Mouse (Mus musculus): Measurements from ENCODE around the gene Dnm3. TPM values are rescaled to one million over a fixed set of nuclear protein-coding genes. Genes with fewer than 3 reads are reported as not detected.

The Dnm3 gene
- polyA plus RNA-seq, 1 experiment = 54.3 TPM

DNA sequence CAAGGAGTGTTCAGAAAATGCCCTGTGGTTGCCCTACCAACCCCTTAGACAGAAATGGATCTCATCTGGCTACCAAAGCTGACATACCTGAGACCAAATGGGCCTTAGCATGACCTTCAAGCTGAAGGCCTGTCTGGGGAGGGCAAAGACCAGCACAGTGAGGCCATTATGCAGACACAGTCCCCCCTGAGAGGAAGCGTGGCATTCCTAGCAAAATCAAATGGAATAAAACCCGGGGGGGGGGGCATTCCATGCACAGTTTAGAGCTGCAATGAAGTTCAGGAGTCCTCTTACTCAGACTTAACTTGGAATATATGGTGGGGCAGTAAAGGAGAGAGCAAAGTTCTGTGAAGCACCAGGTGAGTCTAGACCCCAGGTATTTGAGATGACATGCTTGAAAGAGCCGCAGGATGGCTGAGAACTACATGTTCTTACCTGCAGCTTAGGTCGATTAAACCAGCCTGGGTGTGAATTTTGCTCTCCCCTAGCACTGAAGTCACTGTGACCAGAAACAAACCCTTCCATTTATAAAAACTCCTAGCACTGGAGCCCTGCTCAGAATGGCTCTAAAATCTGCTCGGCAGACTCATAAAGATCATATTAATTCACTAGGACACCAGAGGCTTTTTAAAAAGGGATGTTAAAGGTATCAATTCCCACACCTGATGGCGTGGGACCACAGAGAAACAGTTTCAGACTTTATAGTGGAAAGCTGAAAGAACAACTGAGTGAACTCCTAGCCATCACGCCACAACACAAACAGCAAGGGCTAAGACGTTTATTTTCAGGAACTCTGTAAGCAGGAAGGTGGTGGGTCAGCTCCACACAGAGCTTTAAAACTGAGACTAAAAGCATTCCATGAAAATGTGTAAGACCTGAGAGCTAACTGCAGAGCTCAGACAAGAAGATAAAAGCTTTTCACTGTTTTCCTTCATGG is 350.7 kb downstream of the Dnm3 start:
- Histone ChIP-seq H3K27ac (ENCODE audit: insufficient read depth, low read length) (no peak overlapping the region), H3K4me1 (ENCODE audit: control insufficient read depth, insufficient read depth, low read length) (no peaks in the 10 kb centered on the region), H3K4me3 (ENCODE audit: insufficient read depth, low read length) (no peak overlapping the region)
- TF ChIP-seq POLR2A (IDR thresholded peaks at IDR 0.05; ENCODE audit: extremely low read depth, insufficient read depth, low read length) (no peak), CTCF (IDR thresholded peaks at IDR 0.05; ENCODE audit: extremely low read depth, insufficient read depth, low read length) (no peak)

DNA sequence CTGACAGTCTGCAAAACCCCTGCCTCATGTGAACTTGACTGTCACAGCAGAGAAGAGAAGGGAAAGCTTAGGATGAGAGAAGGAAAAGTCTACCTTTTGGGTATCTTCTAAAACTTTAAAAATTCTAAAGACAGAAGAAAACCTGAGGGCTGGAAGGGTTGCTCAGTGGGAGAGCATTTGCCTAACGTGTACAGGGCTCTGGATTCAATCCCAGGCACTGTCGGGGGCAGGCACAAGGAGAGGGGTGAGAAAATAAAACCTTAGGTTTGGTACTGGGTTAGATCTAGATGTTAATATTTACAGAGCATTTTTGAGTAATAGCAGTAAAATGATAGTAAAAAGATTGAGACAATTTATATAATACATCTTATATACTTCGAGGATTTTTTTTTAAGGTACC is 353.4 kb downstream of the Dnm3 start:
- no peak for TF ChIP-seq CTCF (IDR thresholded peaks at IDR 0.05; ENCODE audit: extremely low read depth, insufficient read depth, low read length)
- no peak for TF ChIP-seq POLR2A (IDR thresholded peaks at IDR 0.05; ENCODE audit: extremely low read depth, insufficient read depth, low read length)
- no peak overlapping the region for H3K27ac ChIP-seq (ENCODE audit: insufficient read depth, low read length)

GRCm38 (mm10) chr1:162121441-162122200 is 356.2 kb downstream of the Dnm3 start:
- H3K27ac ChIP-seq (ENCODE audit: insufficient read depth, low read length) = no peak overlapping the region
- no peak overlapping the region for H3K4me3 ChIP-seq (ENCODE audit: insufficient read depth, low read length)
- no peaks in the 10 kb centered on the region for H3K4me1 ChIP-seq (ENCODE audit: control insufficient read depth, insufficient read depth, low read length)
- no peak for TF ChIP-seq POLR2A (IDR thresholded peaks at IDR 0.05; ENCODE audit: extremely low read depth, insufficient read depth, low read length)

More for the DNA sequence above, 353.4 kb downstream of the Dnm3 start:
- Histone ChIP-seq H3K4me3 (ENCODE audit: insufficient read depth, low read length) (no peak overlapping the region), H3K4me1 (ENCODE audit: control insufficient read depth, insufficient read depth, low read length) (no peaks in the 10 kb centered on the region)

- Histone ChIP-seq H3K4me3 (ENCODE audit: insufficient read depth, low read length) (no peak overlapping the region), H3K27ac (ENCODE audit: insufficient read depth, low read length) (no peak overlapping the region), H3K4me1 (ENCODE audit: control insufficient read depth, insufficient read depth, low read length) (peaks cover 6% of the 10 kb centered on the region)
- TF ChIP-seq CTCF (IDR thresholded peaks at IDR 0.05; ENCODE audit: extremely low read depth, insufficient read depth, low read length) = no peak
- no peak for TF ChIP-seq POLR2A (IDR thresholded peaks at IDR 0.05; ENCODE audit: extremely low read depth, insufficient read depth, low read length)
Measured at GRCm38 (mm10) chr1:162109437-162109813, 368.4 kb downstream of the Dnm3 start.

GRCm38 (mm10) chr1:162108726-162109436 is 369.0 kb downstream of the Dnm3 start:
- no peak overlapping the region for H3K27ac ChIP-seq (ENCODE audit: insufficient read depth, low read length)
- TF ChIP-seq CTCF (IDR thresholded peaks at IDR 0.05; ENCODE audit: extremely low read depth, insufficient read depth, low read length) (no peak), POLR2A (IDR thresholded peaks at IDR 0.05; ENCODE audit: extremely low read depth, insufficient read depth, low read length) (no peak)

GRCm38 (mm10) chr1:162108181-162108671 is 369.6 kb downstream of the Dnm3 start:
- no peak for TF ChIP-seq CTCF (IDR thresholded peaks at IDR 0.05; ENCODE audit: extremely low read depth, insufficient read depth, low read length)
- TF ChIP-seq POLR2A (IDR thresholded peaks at IDR 0.05; ENCODE audit: extremely low read depth, insufficient read depth, low read length) = no peak
- peaks cover 6% of the 10 kb centered on the region for H3K4me1 ChIP-seq (ENCODE audit: control insufficient read depth, insufficient read depth, low read length)
- H3K4me3 ChIP-seq (ENCODE audit: insufficient read depth, low read length) = no peak overlapping the region
- no peak overlapping the region for H3K27ac ChIP-seq (ENCODE audit: insufficient read depth, low read length)

More at GRCm38 (mm10) chr1:162108726-162109436, 369.0 kb downstream of the Dnm3 start:
- H3K4me1 ChIP-seq (ENCODE audit: control insufficient read depth, insufficient read depth, low read length) = peaks cover 6% of the 10 kb centered on the region
- no peak overlapping the region for H3K4me3 ChIP-seq (ENCODE audit: insufficient read depth, low read length)

DNA sequence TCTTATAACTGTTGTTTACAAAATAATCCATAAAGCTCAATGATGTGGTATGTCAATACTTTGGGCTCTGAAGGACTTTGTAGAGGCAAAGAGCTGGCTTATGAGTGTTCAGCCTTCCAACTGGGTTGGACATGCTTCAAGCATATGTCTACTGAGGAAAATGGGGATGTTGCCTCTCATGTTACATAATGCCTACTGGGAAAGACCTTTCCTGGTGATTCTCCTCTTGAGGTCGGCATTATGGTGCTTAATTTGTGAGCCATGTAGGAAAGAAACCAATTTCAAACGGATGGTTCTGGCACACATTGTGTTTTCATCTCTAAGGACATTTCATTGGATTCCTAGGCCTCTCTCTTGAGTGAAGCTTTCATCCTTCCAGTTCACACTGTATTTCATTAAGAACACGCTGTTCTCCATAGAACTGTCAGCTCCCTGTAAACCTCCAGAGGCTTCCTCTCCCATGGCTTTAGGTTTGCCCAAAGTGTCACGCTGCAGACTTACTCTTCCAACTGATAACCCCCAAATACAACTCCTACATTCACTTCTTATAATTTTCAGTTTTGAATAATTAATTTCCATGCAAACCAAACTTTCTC is 370.7 kb downstream of the Dnm3 start:
- Histone ChIP-seq H3K4me1 (ENCODE audit: control insufficient read depth, insufficient read depth, low read length) (peaks cover 6% of the 10 kb centered on the region), H3K4me3 (ENCODE audit: insufficient read depth, low read length) (no peak overlapping the region), H3K27ac (ENCODE audit: insufficient read depth, low read length) (no peak overlapping the region)
- no peak for TF ChIP-seq POLR2A (IDR thresholded peaks at IDR 0.05; ENCODE audit: extremely low read depth, insufficient read depth, low read length)
- TF ChIP-seq CTCF (IDR thresholded peaks at IDR 0.05; ENCODE audit: extremely low read depth, insufficient read depth, low read length) = no peak

DNA sequence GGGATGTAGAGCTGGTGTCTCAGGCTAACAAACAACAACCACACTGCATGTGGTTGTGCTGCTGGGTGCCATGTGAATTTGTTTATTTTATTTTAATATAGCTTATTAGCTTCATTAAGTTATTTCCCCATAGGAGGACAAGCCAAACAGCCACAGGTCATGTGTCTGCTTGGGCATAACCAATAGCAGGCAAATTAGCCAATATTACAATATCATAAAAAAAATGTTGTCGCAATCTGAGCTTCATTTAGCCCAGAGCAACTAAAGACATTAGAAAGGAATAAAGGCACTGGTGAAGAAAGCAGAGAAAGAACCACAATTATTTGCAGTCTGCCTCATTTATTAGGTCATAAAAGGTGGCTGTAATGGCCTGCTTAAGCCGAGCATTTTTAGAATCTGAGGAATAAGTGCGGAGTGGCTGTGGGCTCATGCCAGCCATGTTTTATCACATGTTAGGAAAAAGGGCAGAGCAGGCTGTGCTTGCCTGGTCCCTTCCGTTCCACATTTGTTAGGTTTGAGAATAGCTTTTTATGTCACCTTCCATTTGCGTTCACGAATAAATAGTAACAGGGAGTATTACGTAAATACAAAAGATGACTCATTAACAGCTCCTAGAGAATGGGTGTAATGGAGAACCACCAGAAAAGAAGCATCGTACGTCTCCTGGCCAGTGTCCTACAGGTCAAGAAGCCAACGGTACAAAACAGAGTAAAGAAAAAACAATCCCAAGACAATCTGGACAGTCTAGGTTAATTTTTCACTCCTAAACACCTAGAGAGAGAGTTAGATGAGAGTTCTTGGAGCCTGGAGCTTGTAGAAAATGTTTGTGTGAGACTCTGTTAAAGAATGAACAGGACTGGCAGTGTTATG is 376.6 kb downstream of the Dnm3 start:
- Histone ChIP-seq H3K4me1 (ENCODE audit: control insufficient read depth, insufficient read depth, low read length) (peaks cover 1% of the 10 kb centered on the region; the same call in 1 of the 2 replicates), H3K27ac (ENCODE audit: insufficient read depth, low read length) (no peak overlapping the region), H3K4me3 (ENCODE audit: insufficient read depth, low read length) (no peak overlapping the region)
- no peak for TF ChIP-seq CTCF (IDR thresholded peaks at IDR 0.05; ENCODE audit: extremely low read depth, insufficient read depth, low read length)
- no peak for TF ChIP-seq POLR2A (IDR thresholded peaks at IDR 0.05; ENCODE audit: extremely low read depth, insufficient read depth, low read length)
